Mouse (Mus musculus): ENCODE results near the gene Shf. TPM values are rescaled to one million over a fixed set of nuclear protein-coding genes. Genes with fewer than 3 reads are reported as not detected.
"Not testable (repeated sequence)": the region's sequence is repeated elsewhere in the genome, so short reads cannot be mapped to it uniquely, and the experiment has no call there.

Shf gene
- 2.7 and 3.6 TPM in 2 replicates for polyA plus RNA-seq (2015; fragmentation: Nextera tagmentation; extraction: Ambion mirVana)

DNA sequence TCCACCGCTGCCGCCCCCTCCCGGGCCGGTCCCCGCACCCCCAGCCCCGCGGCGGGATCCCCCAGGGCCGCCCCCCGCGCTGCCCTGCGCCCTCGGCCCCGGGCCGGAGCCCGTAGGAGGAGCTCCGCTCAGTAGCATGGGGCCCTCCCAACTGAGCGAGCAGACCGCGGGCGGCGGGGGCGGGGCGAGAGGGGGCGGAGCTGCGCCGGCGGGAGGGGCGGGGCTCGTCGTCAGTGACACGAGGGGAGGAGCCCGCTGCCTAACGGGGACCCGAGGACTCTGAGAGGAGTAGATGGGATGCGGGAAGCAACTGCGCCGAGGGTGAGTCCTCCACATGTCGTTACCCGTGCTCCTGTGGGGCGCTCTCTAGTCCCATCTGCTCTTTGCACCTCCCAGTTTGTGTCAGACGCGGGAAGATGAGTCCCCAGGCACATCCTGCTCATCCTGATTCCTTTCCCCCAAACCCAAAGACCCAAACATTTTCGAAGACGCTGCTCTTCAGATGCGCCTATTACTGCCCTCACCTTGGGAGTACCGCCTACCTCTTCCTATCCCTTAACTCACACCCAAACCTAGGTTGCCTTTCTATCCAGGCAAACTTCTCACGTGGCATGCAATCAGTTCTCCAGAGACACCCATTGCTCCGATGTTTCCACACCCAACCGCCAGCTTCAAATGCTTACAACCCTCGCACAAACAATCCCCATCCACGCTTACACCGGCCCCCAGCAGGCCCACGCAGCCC, at the start of gene Shf:
Gene Shf (minus strand): TSS at position 168 of the 745 bp plus-strand sequence.
- under 1% methylated on average over 45 of the region's 54 CpGs for WGBS
- H3K4me3 ChIP-seq (replicated peaks) = peak within 1 kb of the TSS; percentile 89
- H3K4me1 ChIP-seq (replicated peaks) = peaks cover 18% of the 10 kb centered on the region
- peak; percentile 96 for ATAC-seq
- H3K9ac ChIP-seq = peak within 1 kb of the TSS; percentile 80
- H3K36me3 ChIP-seq = no peaks in the 10 kb centered on the region
- no peaks in the 10 kb centered on the region for H3K27me3 ChIP-seq (replicated peaks)
- peak within 1 kb of the TSS; percentile 88 for H3K4me2 ChIP-seq (replicated peaks)
- no peaks in the 10 kb centered on the region for H3K9me3 ChIP-seq
- peak within 1 kb of the TSS; percentile 62; the same call in 1 of the 2 replicates for H3K27ac ChIP-seq

DNA sequence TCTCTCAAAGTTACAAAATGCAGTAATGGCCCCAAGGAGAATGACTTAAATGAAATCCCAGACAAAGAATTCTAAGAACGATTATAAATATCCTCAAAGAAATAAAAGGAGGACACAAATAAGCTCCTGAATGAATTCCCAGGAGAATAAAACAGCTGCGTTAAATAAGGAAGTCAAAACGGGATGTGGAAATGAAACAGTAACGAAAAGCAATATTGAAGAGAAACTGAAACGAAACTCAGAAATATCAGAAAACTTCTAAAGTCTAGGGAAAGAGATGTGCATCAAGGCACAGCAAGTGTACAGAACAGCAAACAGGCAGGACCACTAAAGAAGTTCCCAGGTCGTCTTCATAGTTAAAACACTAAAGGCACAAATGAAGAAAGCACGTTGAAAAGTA, 40.0 kb upstream of the Shf start:
- no peaks in the 10 kb centered on the region for H3K9me3 ChIP-seq
- no peak for ATAC-seq
- 78% methylated on average over 7 of the region's 7 CpGs for WGBS
- H3K9ac ChIP-seq = no peak overlapping the region
- no peak overlapping the region for H3K4me3 ChIP-seq (replicated peaks)
- H3K27me3 ChIP-seq (replicated peaks) = no peaks in the 10 kb centered on the region
- H3K27ac ChIP-seq = no peak overlapping the region
- no peak overlapping the region for H3K4me2 ChIP-seq (replicated peaks)
- no peaks in the 10 kb centered on the region for H3K36me3 ChIP-seq
- H3K4me1 ChIP-seq (replicated peaks) = no peaks in the 10 kb centered on the region

DNA sequence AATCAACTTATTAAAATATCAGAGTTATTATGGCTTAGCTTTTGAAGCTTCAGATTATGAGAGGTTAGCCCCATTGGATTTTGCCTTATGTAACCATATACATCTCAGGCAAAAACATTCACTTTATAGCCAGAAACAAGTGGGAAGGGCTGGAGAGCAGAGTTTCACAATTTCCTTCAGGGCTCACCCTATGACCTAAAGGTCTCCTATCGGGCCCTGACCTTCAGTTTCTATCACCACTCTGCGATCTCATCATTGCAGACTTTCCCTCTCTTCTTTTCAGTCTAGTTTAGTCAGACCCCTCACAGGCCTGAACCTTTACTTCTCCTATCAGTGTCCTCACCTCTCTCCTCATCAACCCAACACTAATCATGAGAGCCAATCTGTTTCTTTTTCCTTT, 38.6 kb upstream of the Shf start:
- 81% methylated on average over 2 of the region's 2 CpGs for WGBS
- Histone ChIP-seq H3K4me1 (replicated peaks) (no peaks in the 10 kb centered on the region), H3K27ac (no peak overlapping the region), H3K36me3 (no peaks in the 10 kb centered on the region), H3K9me3 (no peaks in the 10 kb centered on the region), H3K4me2 (replicated peaks) (no peak overlapping the region), H3K27me3 (replicated peaks) (no peaks in the 10 kb centered on the region), H3K4me3 (replicated peaks) (no peak overlapping the region), H3K9ac (no peak overlapping the region)
- no peak for ATAC-seq

DNA sequence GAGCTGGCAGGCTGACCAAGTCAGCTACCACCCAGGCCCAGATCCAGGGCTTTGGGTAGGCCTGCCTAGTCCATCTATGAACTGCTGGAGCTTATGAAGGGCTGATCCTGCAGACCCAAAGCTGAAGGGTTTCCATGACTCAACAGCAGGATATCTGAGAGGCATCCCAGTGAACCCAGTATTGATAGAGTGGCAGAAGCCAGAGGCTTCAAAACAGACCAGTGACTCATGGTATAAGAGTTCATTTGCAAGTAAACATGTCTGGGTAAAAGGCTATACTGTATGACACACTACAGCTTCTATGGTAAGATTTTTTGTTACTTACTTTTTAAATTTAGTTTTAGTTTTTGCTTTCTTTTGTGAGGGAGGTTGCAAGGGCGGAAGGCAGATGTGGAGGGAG, 27.2 kb upstream of the Shf start:
- no peak for ATAC-seq
- no peak overlapping the region for H3K9ac ChIP-seq
- WGBS = 91% methylated on average over 1 of the region's 1 CpGs

DNA sequence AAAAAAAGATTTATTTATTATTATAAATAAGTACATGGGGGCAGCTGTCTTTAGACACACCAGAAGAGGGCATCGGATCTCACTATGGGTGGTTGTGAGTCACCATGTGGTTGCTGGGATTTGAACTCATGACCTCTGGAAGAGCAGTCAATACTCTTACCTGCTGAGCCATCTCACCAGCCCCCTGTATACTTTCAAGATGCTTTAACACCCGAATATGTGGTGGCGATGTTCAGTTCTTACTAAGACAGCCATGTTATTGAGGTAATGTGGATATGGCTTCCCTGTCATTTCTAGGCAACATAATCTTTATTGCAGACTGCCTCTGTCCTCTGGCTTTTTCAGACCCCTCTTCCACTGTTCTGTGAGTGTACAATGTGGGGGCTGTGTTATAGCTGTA, 18.2 kb upstream of the Shf start:
- 92% methylated on average over 3 of the region's 3 CpGs for WGBS
- H3K27ac ChIP-seq; H3K9me3 ChIP-seq; H3K27me3 ChIP-seq (replicated peaks); H3K36me3 ChIP-seq; H3K4me1 ChIP-seq (replicated peaks); ATAC-seq; H3K4me2 ChIP-seq (replicated peaks); H3K9ac ChIP-seq; H3K4me3 ChIP-seq (replicated peaks): not testable (repeated sequence)

More for the DNA sequence above, 27.2 kb upstream of the Shf start:
- no peak overlapping the region for H3K4me2 ChIP-seq (replicated peaks)
- H3K9me3 ChIP-seq = no peaks in the 10 kb centered on the region
- no peaks in the 10 kb centered on the region for H3K27me3 ChIP-seq (replicated peaks)
- no peaks in the 10 kb centered on the region for H3K36me3 ChIP-seq
- H3K4me3 ChIP-seq (replicated peaks) = no peak overlapping the region
- no peak overlapping the region for H3K27ac ChIP-seq
- H3K4me1 ChIP-seq (replicated peaks) = no peaks in the 10 kb centered on the region

DNA sequence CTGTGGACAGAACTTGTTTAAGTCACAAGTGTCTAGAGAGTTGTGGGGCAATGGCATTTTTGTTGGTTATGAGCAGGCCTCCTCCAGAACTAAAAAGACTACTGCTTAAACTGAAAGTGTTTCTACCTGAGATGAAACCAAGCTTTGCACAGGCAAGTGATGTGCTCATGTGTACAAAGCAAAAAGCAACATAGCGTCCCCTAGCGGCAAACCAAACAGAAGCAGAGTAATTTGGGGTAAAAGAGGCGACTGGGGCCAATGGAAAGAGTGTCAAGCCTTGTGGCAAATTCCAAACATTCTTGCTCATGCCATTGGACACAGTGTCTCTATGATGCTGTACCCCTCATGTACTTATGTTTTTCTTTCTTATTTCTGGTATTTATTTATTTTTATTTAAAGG, 16.1 kb upstream of the Shf start:
- no peak for ATAC-seq
- Histone ChIP-seq H3K27me3 (replicated peaks) (no peaks in the 10 kb centered on the region), H3K4me1 (replicated peaks) (peaks cover 4% of the 10 kb centered on the region; the same call in 1 of the 2 replicates), H3K27ac (no peak overlapping the region), H3K4me2 (replicated peaks) (no peak overlapping the region), H3K36me3 (no peaks in the 10 kb centered on the region), H3K4me3 (replicated peaks) (no peak overlapping the region), H3K9me3 (no peaks in the 10 kb centered on the region), H3K9ac (no peak overlapping the region)
- WGBS = 36% methylated on average over 3 of the region's 3 CpGs

DNA sequence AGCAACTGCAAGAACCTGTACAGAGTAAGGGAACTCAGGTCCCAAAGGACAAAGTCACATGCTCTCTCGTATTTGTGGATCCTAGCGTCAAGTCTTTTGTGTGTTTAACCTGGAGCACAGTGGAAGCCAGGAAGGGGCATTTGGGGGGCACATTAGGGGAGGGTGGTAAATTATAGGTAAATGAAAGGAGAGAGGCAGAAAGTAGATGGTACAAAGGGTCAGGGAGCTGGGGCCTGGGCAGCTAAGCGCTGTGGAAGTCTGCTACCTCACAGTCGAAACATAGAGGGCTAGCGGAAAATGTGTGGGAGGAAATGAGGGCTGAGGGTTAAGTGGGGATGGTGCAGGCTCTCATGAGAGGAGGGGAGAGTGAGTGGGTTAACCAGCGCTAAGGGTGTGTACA, 13.2 kb upstream of the Shf start:
- Histone ChIP-seq H3K4me2 (replicated peaks) (no peak overlapping the region), H3K27ac (no peak overlapping the region), H3K9ac (no peak overlapping the region), H3K4me3 (replicated peaks) (no peak overlapping the region), H3K4me1 (replicated peaks) (peaks cover 4% of the 10 kb centered on the region; the same call in 1 of the 2 replicates), H3K36me3 (no peaks in the 10 kb centered on the region), H3K27me3 (replicated peaks) (no peaks in the 10 kb centered on the region), H3K9me3 (no peaks in the 10 kb centered on the region)
- 77% methylated on average over 6 of the region's 6 CpGs for WGBS
- no peak for ATAC-seq

DNA sequence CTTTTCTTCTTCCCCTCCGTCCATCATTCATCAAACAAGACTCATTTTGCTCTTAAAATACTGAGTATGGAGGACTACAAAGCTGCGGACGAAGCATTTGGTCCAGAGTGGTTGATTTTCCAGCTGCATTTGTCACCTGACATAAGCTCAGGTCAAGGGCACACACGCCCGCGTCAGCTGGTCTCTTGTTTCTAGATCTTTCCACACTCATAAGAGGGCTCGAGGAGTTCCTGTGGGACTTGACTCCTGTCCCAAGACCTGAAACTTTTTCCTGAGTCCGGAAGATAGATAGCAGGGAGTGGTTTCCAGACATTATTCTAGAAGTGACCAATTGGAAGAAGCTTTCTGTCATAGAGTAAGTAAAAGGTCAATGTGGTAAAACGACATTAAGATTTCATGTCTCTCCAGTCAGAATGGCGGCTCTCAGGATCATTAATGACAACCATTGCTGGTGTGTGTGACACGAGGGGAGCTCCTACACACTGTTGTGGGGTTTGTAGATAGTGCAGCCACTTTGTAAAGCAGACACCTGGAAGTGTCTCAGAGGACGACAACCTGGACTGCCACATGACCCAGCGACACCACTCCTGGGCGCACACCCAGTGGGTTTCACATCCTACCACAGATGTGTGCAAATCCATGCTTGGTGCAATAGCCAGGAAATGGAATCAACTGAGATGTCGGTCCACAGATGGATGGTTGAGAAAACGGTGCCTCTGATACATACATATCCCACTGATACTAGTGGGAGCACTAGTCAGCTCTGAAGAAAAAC, 12.6 kb upstream of the Shf start:
- H3K9me3 ChIP-seq = no peaks in the 10 kb centered on the region
- ATAC-seq = no peak
- no peaks in the 10 kb centered on the region for H3K36me3 ChIP-seq
- H3K27me3 ChIP-seq (replicated peaks) = no peaks in the 10 kb centered on the region
- H3K27ac ChIP-seq = no peak overlapping the region
- 69% methylated on average over 16 of the region's 16 CpGs for WGBS
- H3K9ac ChIP-seq = no peak overlapping the region
- no peak overlapping the region for H3K4me2 ChIP-seq (replicated peaks)
- no peak overlapping the region for H3K4me3 ChIP-seq (replicated peaks)
- H3K4me1 ChIP-seq (replicated peaks) = peaks cover 4% of the 10 kb centered on the region; the same call in 1 of the 2 replicates

DNA sequence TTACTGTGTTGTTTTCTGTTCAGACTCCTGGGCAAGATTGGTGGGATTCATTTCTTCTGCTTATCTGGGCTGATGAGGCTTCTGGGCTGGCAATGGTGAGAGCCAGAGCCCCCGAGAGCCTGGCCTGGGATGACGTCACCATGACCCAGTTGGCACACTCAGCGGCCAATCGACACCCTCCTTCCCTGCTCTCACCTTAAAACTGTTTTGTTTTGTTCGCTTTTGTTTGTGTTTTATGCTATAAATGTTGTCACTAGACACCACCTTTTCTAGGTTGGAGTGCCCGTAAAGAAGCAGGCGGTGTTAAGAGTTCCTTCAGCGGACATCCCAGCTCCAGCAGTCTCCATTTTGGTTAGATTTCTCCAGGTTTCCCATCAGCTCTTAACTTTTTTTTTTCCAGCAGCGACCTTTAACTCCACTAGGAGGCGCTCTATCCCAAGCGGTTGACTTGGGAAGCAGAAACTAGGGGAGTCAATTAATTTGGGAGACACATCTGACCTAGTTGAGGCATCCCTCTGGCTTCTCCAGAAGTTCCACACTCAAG, 11.9 kb upstream of the Shf start:
- Histone ChIP-seq H3K4me2 (replicated peaks) (peak overlapping the region; percentile 54), H3K9me3 (no peaks in the 10 kb centered on the region), H3K4me3 (replicated peaks) (peak overlapping the region; percentile 24), H3K27ac (no peak overlapping the region), H3K4me1 (replicated peaks) (peaks cover 4% of the 10 kb centered on the region; the same call in 1 of the 2 replicates), H3K27me3 (replicated peaks) (no peaks in the 10 kb centered on the region), H3K9ac (no peak overlapping the region), H3K36me3 (no peaks in the 10 kb centered on the region)
- 10% methylated on average over 11 of the region's 11 CpGs for WGBS
- no peak for ATAC-seq

DNA sequence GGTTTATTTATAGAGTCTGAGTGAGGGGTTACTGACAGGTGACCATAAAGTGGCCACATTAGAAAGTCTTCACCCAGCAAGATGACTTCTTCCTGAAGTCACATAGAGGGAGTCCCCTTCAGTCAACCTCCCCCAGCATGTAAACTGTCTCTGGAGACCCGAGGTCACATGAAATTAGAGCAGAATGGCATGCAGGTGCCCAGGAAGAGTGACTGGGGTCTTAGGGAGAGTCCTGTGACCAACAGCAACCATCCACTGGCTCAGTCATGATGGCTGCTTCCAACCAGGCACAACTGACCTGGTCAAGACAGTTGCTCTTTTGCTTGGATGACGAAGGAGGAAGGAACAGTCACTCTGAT, 10.3 kb upstream of the Shf start:
- H3K4me3 ChIP-seq (replicated peaks) = no peak overlapping the region
- 41% methylated on average over 2 of the region's 2 CpGs for WGBS
- H3K27me3 ChIP-seq (replicated peaks) = no peaks in the 10 kb centered on the region
- no peak overlapping the region for H3K4me2 ChIP-seq (replicated peaks)
- H3K9me3 ChIP-seq = no peaks in the 10 kb centered on the region
- peaks cover 4% of the 10 kb centered on the region; the same call in 1 of the 2 replicates for H3K4me1 ChIP-seq (replicated peaks)
- no peak for ATAC-seq
- H3K9ac ChIP-seq = no peak overlapping the region
- no peak overlapping the region for H3K27ac ChIP-seq
- H3K36me3 ChIP-seq = no peaks in the 10 kb centered on the region

DNA sequence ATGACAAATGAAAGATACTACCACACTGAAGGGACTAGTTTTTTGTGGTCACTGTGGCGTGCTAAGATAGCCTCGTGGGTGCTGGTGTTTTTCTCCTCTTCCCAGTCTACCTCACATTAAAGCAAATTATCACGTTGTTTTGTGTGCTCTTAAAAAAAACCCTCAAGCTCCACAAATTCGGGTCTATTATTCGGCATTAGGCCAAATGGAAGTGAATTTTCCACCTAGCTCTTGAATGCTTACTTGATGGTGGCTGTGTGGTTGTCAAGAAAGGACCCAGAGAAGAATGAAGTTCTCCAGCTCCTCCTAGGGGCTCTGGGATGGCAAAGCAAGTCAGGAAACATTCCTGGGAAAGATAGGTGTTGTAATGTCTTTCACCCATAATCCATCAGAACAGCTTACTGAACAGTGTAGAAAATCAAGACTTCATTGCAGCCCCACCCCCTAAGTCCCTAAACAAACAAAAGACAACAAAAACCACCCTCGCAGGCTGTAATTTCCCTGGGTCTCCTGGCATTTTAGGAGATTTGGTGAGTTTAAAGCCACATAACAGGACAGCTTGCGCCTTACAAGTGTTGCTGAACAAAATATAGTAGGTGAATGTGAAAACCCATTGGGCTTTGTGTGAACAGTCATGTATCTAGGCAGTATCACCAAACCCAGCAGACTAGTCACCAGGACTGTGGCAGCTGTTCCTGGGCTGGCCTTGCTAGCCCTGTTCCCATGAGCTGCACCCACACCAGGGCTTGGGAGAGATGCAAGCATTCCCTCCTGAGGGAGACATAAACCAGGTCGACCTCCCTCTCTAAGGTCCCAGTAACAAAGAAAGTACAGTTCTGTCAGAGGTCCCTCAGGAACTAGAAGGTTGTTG, 9.7 kb upstream of the Shf start:
- Histone ChIP-seq H3K9me3 (no peaks in the 10 kb centered on the region), H3K4me3 (replicated peaks) (peak overlapping the region; percentile 51), H3K4me1 (replicated peaks) (peaks cover 4% of the 10 kb centered on the region; the same call in 1 of the 2 replicates), H3K36me3 (no peaks in the 10 kb centered on the region), H3K27ac (no peak overlapping the region), H3K9ac (no peak overlapping the region), H3K27me3 (replicated peaks) (no peaks in the 10 kb centered on the region), H3K4me2 (replicated peaks) (peak overlapping the region; percentile 53)
- 19% methylated on average over 8 of the region's 8 CpGs for WGBS
- no peak for ATAC-seq

All from intestine, embryonic 15.5 days (tissue).